Mouse (Mus musculus): ENCODE results near the gene Rbms3. TPM values are rescaled to one million over a fixed set of nuclear protein-coding genes. Genes with fewer than 3 reads are reported as not detected.

Rbms3 gene
- polyA plus RNA-seq, 1 experiment from 2014 or later, result 8.2 TPM

DNA sequence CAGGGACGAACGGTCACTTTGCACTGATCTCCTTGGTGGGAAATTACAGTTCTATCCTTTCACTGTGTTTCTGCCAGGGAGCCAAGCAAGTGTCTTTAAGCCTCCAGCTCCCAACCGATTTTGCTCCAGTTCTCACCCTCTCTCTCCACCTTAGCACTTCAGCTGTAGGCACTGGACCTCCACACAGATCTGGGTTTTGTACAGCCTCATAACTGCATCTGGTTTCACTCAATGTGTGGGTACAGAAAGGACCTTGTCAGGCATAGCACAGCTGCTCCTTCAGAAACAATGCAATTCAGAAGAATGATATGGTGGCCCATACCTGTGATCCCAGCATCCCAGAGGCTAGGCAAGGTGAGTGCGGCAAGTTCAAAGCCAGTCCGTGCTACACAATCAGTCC, 648.9 kb downstream of the Rbms3 start:
- H3K9me3 ChIP-seq, result no peaks in the 10 kb centered on the region
- H3K4me1 ChIP-seq, result no peaks in the 10 kb centered on the region
- H3K4me3 ChIP-seq, result no peak overlapping the region
- no peak overlapping the region for H3K27ac ChIP-seq
- DNase-seq (ENCODE audit: extremely low spot score, low spot score), result no peak
- no peaks in the 10 kb centered on the region for H3K36me3 ChIP-seq (replicated peaks)
- H3K27me3 ChIP-seq (ENCODE audit: poor library complexity, severe bottlenecking), result no peaks in the 10 kb centered on the region
- WGBS, result 91% methylated on average over 5 of the region's 5 CpGs

DNA sequence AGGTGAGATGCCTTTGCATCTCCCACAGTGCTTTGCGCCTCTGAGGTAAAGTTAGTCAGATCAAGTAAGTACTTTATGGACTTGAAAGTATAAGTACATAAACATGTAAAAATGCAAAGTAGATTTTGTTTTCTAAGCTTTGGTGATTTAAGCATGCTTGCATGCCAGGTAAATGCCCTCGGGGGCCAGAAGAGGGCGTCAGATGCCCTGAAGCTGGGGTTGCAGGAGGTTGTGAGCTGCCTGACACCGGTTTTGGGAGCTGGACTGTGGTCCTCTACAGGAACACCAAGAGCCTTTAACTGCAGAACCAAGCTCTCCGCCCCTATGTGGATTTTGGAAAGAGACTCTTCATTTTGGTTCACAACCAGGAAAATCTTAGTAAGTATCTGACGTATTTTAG, 652.3 kb downstream of the Rbms3 start:
- Histone ChIP-seq H3K27ac (no peak overlapping the region), H3K9me3 (no peaks in the 10 kb centered on the region), H3K4me3 (no peak overlapping the region), H3K36me3 (replicated peaks) (no peaks in the 10 kb centered on the region), H3K4me1 (no peaks in the 10 kb centered on the region), H3K27me3 (ENCODE audit: poor library complexity, severe bottlenecking) (no peaks in the 10 kb centered on the region)
- WGBS, result 88% methylated on average over 6 of the region's 6 CpGs
- DNase-seq (ENCODE audit: extremely low spot score, low spot score), result no peak

DNA sequence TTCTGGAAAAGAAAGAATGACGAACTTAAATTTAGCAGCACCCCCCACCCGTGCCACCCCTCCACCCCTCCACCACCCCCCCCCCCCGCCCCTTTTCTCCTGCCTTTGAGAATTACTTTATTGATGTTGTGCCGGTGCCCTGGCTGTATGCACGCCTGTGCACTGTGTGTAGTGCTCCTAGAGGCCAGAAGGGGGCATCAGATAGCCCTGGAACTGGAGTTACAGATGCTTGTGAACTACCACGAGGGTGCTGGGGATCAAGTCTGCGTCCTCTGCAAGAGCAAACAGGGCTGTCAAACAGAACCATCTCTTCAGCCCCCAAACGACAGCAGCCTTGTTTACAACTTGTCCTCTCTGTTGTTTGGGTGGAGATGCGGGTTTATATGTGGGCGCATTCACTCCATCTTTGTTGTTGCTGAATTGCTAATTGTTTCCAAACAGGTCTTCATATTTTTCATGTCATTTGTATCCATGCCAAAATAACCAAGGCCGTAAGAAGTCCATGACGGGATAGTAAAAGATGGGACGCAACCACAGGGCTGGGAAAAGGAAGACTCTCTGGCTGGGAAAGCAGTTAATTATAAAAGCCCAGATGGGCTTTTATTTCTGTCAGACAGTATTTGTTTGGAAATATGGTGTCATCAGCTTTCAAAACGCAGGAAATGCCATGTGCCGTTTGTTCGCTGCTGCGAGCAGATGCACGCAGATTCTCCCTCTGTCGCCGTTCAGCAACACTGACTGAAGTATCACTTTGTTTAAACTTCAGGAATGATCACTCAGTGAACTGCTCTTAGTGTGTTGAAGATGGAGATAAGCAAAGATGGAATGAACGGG, 652.9 kb downstream of the Rbms3 start:
- no peaks in the 10 kb centered on the region for H3K27me3 ChIP-seq (ENCODE audit: poor library complexity, severe bottlenecking)
- H3K4me1 ChIP-seq, result no peaks in the 10 kb centered on the region
- H3K9me3 ChIP-seq, result no peaks in the 10 kb centered on the region
- DNase-seq (ENCODE audit: extremely low spot score, low spot score), result no peak
- WGBS, result 91% methylated on average over 21 of the region's 21 CpGs
- H3K4me3 ChIP-seq, result no peak overlapping the region
- no peak overlapping the region for H3K27ac ChIP-seq
- H3K36me3 ChIP-seq (replicated peaks), result no peaks in the 10 kb centered on the region

DNA sequence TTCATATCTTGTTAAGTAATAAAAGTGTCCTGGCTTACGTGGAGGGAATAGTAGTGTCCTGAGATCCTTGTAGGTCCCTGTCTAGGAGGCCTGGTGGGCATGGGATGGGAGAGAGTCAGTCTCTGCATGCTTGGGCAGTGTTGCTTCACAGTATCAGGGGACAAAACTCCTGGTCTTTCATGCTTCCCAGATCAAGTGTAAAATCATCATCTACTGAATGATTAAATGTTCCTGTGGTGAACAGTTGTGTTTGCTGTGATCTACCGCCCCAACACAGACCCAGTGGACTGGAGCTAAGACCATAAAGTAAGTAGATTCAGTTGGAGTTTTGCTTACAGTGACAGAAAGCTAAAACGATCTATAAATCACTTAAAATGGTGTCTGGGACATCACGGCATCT, 654.4 kb downstream of the Rbms3 start:
- Histone ChIP-seq H3K4me1 (no peaks in the 10 kb centered on the region), H3K27ac (no peak overlapping the region), H3K27me3 (ENCODE audit: poor library complexity, severe bottlenecking) (no peaks in the 10 kb centered on the region), H3K9me3 (no peaks in the 10 kb centered on the region), H3K36me3 (replicated peaks) (no peaks in the 10 kb centered on the region), H3K4me3 (no peak overlapping the region)
- no peak for DNase-seq (ENCODE audit: extremely low spot score, low spot score)
- WGBS, result 92% methylated on average over 4 of the region's 4 CpGs

DNA sequence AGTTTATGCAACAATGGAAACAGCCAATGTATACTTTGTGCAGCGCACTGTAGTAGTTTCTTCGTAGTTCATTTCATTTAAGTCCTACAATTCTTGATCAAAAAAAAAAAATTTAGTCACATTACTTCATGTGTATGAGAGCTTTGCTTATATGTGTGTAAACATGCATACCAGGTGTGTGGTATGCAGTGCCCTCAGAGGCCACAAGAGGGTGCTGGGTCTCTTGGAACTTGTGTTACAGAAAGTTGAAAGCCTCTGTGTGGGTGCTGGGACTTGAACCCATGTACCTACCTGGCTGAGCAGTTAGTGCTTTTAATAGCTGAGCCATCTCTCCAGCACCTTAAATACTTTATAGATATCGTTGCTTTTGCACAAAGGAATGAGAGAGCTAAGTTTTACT, 655.6 kb downstream of the Rbms3 start:
- Histone ChIP-seq H3K9me3 (no peaks in the 10 kb centered on the region), H3K27me3 (ENCODE audit: poor library complexity, severe bottlenecking) (no peaks in the 10 kb centered on the region), H3K27ac (no peak overlapping the region), H3K36me3 (replicated peaks) (no peaks in the 10 kb centered on the region), H3K4me1 (no peaks in the 10 kb centered on the region), H3K4me3 (no peak overlapping the region)
- DNase-seq (ENCODE audit: extremely low spot score, low spot score), result no peak
- WGBS, result 85% methylated on average over 3 of the region's 3 CpGs

DNA sequence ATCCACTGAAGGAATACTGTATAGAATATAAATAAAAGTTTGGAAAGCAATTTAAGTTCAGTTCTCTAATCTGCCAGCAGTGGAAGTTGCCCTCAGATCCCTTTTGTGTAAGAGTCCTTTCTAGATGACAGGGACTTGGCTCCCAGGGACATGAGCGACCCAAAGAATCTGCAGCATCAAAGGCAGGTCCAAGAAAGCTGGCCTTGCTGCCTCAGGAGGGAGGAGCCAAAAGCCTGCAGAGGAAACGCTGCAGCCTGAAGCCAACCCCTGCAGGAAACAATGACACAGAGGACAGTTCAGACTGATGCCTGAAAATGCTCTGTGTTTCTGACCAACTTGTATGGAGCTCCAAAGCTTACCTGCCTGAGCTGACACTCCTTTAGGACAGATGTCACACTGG, 656.1 kb downstream of the Rbms3 start:
- no peaks in the 10 kb centered on the region for H3K4me1 ChIP-seq
- no peak overlapping the region for H3K4me3 ChIP-seq
- H3K27me3 ChIP-seq (ENCODE audit: poor library complexity, severe bottlenecking), result no peaks in the 10 kb centered on the region
- H3K36me3 ChIP-seq (replicated peaks), result no peaks in the 10 kb centered on the region
- 37% methylated on average over 2 of the region's 2 CpGs for WGBS
- no peak overlapping the region for H3K27ac ChIP-seq
- no peaks in the 10 kb centered on the region for H3K9me3 ChIP-seq
- DNase-seq (ENCODE audit: extremely low spot score, low spot score), result no peak

DNA sequence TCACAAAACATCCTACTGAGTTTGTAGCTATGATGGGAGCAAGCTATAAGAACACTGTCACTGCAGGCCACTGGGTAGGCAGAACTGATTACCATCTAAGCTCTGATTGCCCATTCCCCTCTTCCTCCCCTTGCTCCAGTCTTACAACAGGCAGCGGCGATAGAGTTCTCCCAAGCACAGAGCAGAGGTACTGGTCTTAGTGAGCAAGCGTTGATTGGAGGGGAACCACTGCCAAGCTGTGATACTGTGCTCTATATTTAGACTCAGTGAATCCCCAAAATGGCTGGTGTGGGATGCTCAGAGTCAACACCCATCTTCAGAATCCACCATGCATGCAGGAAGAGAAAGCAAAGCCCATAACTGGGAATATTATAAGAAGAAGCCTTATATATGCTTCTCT, 662.4 kb downstream of the Rbms3 start:
- H3K27me3 ChIP-seq (ENCODE audit: poor library complexity, severe bottlenecking), result no peaks in the 10 kb centered on the region
- peaks cover 12% of the 10 kb centered on the region for H3K4me1 ChIP-seq
- no peak overlapping the region for H3K27ac ChIP-seq
- WGBS, result 95% methylated on average over 3 of the region's 3 CpGs
- H3K9me3 ChIP-seq, result no peaks in the 10 kb centered on the region
- DNase-seq (ENCODE audit: extremely low spot score, low spot score), result no peak
- H3K4me3 ChIP-seq, result no peak overlapping the region
- H3K36me3 ChIP-seq (replicated peaks), result no peaks in the 10 kb centered on the region

DNA sequence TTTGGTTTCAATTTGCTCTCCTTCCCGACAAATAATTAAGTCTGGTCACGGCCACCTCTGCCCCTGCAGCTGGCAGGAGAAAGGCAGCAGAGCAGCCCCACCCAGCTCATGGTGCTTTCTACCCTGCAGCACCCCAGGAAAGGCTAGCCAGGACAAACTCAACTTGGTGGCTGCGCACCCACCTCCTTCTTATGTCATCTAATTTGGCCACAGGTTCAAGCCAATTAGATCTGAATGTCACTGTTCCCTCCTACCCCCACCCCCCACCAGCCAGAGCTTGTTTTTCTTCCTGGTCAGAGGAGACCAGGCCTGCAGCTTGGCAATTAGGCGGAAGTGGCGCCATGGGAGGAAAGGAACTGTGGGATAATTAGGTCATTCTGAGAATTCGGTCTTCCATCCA, 664.0 kb downstream of the Rbms3 start:
- H3K27ac ChIP-seq, result peak overlapping the region; percentile 44
- peaks cover 12% of the 10 kb centered on the region for H3K4me1 ChIP-seq
- no peaks in the 10 kb centered on the region for H3K27me3 ChIP-seq (ENCODE audit: poor library complexity, severe bottlenecking)
- DNase-seq (ENCODE audit: extremely low spot score, low spot score), result peak; percentile 24
- no peak overlapping the region for H3K4me3 ChIP-seq
- no peaks in the 10 kb centered on the region for H3K36me3 ChIP-seq (replicated peaks)
- WGBS, result 48% methylated on average over 6 of the region's 6 CpGs
- H3K9me3 ChIP-seq, result peaks cover 4% of the 10 kb centered on the region; the same call in 1 of the 2 replicates

DNA sequence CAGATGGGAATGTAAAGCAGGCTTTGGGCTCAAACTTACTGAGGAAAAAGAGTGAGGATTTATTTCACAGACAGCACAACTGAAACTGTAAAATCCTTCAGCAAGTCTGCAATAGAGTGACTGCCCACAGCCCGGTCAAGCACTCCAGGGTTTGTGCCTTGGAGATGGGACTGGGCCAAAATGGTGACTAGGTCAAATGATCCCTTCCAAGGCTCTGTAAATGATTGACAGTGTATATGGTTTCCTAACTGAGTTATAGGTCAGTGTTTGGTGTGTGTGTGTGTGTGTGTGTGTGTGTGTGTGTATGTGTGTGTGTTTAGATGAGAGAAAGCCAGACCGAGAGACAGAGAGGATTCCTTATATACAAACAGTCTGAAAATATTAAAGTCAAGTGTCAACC, 673.6 kb downstream of the Rbms3 start:
- no peaks in the 10 kb centered on the region for H3K36me3 ChIP-seq (replicated peaks)
- 94% methylated on average over 2 of the region's 2 CpGs for WGBS

DNA sequence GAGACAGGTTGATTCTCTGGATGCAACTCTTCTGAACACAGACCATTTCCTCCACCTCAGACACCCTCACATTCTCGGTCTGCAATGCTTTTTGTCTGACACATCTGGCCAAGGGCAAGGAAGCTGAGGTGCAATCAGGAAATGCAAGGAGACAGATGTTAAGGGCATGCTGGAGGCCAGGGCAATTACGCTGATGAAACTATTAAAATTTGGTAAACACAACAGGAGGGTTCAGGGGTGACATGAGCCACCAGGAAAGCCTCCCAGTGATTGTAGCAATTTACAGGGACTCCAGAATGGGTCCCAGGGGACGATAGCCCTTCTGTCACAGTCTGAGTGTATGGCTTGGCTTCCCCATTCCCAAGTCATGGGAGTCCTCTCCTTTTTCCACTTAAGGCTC, 681.5 kb downstream of the Rbms3 start:
- DNase-seq (ENCODE audit: extremely low spot score, low spot score), result no peak
- no peak overlapping the region for H3K4me3 ChIP-seq
- H3K27ac ChIP-seq, result no peak overlapping the region
- no peaks in the 10 kb centered on the region for H3K36me3 ChIP-seq (replicated peaks)
- 82% methylated on average over 3 of the region's 3 CpGs for WGBS
- 0 out of 2 replicates have a peak, but pooled peaks cover 2% of the 10 kb centered on the region for H3K4me1 ChIP-seq
- H3K9me3 ChIP-seq, result no peaks in the 10 kb centered on the region
- H3K27me3 ChIP-seq (ENCODE audit: poor library complexity, severe bottlenecking), result no peaks in the 10 kb centered on the region

More for the DNA sequence above, 673.6 kb downstream of the Rbms3 start:
- H3K4me1 ChIP-seq, result no peaks in the 10 kb centered on the region
- DNase-seq (ENCODE audit: extremely low spot score, low spot score), result no peak
- H3K27me3 ChIP-seq (ENCODE audit: poor library complexity, severe bottlenecking), result no peaks in the 10 kb centered on the region
- H3K4me3 ChIP-seq, result no peak overlapping the region
- H3K9me3 ChIP-seq, result peaks cover 6% of the 10 kb centered on the region; the same call in 1 of the 2 replicates
- no peak overlapping the region for H3K27ac ChIP-seq

DNA sequence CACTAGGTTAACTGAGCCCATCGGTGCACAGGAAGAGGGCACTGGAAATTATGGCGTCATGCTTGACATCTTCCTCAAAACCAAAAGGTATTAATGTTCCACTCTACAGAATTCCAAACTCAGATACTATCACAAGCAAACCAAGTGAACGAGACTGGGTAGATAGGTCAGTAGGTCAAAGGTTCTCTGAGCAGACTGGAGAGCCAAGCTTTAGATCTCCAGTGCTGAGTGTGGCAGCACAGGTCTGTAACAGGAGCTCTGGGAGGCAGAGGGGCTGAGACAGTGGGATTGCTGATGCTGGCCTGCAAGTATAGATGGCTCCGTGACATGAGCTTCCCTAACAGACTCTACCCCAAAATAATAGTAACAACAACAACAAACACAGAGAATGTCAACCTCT, 682.3 kb downstream of the Rbms3 start:
- WGBS, result 85% methylated on average over 4 of the region's 4 CpGs
- no peak for DNase-seq (ENCODE audit: extremely low spot score, low spot score)
- H3K9me3 ChIP-seq, result no peaks in the 10 kb centered on the region
- H3K27me3 ChIP-seq (ENCODE audit: poor library complexity, severe bottlenecking), result no peaks in the 10 kb centered on the region
- no peak overlapping the region for H3K27ac ChIP-seq
- no peak overlapping the region for H3K4me3 ChIP-seq
- H3K4me1 ChIP-seq, result 0 out of 2 replicates have a peak, but pooled peaks cover 2% of the 10 kb centered on the region
- no peaks in the 10 kb centered on the region for H3K36me3 ChIP-seq (replicated peaks)

DNA sequence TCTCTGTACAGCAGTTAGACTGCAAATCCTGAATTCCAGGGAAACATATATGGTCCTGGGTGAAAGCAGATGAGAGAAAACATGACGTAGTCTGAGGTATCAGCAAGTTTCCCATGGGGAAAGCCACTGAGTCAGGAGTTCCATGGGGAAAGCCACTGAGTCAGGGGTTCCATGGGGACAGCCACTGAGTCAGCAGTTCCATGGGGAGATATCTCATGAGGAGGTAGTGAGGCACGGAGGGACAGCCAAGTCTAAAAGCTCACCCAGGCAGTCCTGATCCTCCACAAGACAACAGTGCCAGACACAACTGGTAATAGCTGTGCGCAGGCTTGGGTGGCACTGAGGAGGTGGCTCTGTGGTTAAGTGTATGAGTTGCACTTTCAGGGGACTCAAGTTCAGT, 682.9 kb downstream of the Rbms3 start:
- 96% methylated on average over 3 of the region's 3 CpGs for WGBS

DNA sequence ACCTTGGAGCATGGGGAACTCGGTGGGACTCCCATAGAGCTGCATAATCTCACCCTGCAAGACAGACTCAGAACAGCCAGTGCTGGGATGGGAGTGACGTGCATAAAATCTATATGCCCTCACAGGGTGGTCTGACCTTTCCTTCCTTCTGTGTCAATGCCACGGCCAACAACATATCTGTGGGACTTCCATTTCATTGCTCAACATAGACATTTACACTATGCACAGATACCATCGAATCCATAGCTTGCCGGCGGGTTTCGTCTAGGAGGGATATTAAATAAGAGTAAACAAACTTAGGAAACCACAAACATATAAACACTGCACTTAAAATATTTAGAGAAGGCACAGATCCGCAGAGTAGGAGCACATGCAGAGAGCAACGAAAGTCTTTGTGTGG, 684.0 kb downstream of the Rbms3 start:
- Histone ChIP-seq H3K27me3 (ENCODE audit: poor library complexity, severe bottlenecking) (no peaks in the 10 kb centered on the region), H3K36me3 (replicated peaks) (no peaks in the 10 kb centered on the region), H3K4me1 (0 out of 2 replicates have a peak, but pooled peaks cover 2% of the 10 kb centered on the region), H3K27ac (no peak overlapping the region), H3K4me3 (no peak overlapping the region), H3K9me3 (no peaks in the 10 kb centered on the region)
- DNase-seq (ENCODE audit: extremely low spot score, low spot score), result no peak
- 92% methylated on average over 9 of the region's 9 CpGs for WGBS

More for the DNA sequence above, 682.9 kb downstream of the Rbms3 start:
- H3K36me3 ChIP-seq (replicated peaks), result no peaks in the 10 kb centered on the region
- H3K4me1 ChIP-seq, result 0 out of 2 replicates have a peak, but pooled peaks cover 2% of the 10 kb centered on the region
- no peak for DNase-seq (ENCODE audit: extremely low spot score, low spot score)
- H3K27me3 ChIP-seq (ENCODE audit: poor library complexity, severe bottlenecking), result no peaks in the 10 kb centered on the region
- no peak overlapping the region for H3K27ac ChIP-seq
- H3K9me3 ChIP-seq, result no peaks in the 10 kb centered on the region
- H3K4me3 ChIP-seq, result no peak overlapping the region

All from forebrain, embryonic 10.5 days (tissue).